Mouse (Mus musculus) ES-CJ7 (cell line): ENCODE results near the gene Ralgps1.
"Not testable (repeated sequence)": the region's sequence is repeated elsewhere in the genome, so short reads cannot be mapped to it uniquely, and the experiment has no call there.

Experiments used
- DNase-seq: peaks from one replicate; pipeline ENCODE4 v3.0.0; 2011; ENCODE audit warnings: low read depth, low spot score

Ralgps1 gene

DNA sequence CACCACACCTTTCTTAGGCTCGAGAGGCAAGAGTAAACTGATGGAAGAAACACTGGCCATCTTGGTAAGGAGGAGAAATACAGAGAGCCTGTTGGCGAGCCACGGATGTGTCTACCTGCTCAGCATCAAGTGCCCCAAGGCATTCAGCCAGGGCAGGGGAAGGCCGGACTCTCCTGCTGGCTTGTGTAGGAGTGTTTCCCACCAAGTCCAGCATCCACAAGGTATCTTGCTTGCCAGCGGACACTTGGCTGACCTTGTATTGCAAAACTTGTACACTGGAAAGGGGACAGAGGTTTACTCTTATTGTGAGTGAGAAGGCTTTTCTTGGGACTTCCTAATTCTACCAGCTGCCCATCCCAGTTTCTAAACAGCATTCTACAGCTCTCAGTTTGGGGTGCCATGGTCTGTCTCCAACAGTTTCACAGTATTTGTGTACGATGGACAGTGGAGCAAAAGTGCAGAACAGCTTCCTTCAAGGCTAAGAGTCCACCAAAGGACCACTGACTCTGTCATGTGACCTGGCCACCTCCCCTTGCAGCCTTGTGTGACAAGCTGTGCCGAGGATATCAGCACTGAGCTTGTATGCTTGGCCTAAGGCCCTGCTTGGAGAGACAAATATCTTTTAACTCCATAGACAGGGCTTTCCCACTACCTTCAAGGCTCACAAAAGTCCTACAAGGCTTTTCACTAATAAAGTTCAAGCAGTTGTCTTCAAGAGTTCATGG, 236.4 kb downstream of the Ralgps1 start:
- no peak for DNase-seq

DNA sequence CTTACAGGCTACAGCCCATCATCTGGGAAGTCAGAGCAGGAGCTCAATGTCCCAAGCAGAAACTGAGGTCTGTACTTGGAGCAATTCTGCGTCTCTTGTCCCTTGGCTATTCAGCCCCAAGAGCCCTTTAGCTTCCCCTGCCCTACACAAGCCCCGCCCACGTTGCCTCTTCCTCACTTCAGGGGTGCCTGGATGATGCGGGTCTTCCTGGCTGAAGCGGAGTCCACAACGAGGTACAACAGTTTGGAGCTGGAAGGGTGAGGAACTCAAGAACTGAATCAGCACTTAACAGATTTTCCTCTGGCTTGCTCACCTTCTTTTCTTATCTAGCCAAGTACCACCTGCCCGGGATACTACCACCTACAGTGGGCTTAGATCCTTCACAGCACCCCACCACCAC, 239.0 kb downstream of the Ralgps1 start:
- no peak for DNase-seq

DNA sequence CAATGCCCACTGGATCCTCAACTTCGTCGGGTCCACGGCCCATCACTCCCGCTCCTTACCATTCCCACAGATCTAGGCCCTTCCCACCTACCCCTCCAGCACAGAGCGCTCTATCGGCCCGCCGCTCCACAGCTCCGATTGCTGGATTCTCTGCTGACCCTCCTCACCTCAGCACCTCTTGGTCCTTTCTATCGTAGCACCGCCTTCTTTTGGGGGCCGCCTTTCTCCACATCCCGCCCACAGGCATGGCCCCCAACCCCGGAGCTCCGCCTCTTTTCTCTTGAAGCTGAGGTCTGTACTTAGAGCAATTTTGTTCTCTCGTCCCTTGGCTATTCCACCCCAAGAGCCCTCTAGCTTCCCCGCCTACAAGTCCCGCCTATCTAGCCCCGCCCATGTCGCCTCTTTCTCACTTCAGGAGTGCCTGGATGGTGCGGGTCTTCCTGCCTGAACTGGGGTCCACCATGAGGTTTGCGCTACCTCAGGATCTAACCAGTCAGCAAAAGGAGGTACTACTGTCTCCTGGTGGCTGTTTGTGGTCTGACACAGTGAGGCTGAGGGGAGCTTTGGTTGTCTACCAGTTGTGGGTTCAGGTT, 239.7 kb downstream of the Ralgps1 start, which contains the start of gene Garnl3:
Gene Garnl3, minus strand, starts transcription at position 155 of the 593 bp plus-strand sequence.
- peak; percentile 88 for DNase-seq

DNA sequence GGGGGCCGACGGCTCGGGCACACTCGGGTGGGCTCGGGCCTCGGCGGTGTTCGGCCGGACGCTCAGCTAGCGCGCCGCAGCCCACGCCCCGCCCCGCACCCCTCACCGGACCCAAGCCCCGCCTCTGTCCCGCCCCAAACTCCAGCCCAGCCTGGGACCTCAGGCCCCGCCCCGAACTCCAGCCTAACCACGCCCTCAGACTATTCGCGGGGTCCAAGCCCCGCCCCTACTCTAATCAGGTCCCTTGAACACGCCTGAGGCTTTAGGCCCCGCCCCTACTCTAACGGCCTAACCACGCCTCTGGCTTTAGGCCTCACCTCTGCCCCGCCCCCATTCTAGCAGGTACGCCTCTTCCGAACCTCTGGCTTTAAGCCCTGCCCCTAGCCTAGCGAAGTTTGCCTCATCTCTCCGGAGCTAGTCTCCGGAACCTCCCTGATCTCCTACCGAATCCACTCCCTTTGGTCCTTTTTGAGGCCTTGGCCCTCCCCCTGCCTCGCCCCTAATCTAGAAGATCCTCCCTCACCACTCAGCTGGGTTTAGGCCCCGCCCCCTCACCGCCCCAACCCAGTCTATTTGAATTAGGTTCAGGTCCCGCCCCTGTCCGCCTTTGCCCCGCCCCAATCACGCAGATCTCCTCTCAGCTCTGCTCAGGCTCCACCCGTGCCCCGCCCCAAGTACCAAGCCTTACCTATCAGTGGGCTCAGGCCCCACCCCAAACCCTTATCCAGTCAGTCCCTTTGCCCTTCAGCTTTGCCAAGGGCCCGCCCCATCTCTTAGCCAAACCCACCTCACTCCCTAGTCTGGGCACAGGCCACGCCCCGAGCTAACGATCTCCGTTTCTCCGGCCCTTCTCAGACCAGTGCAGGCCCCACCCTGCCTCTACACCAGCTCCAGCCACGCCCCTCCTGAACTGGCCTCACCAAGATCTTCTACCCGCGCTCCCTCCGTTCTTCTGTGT, 240.5 kb downstream of the Ralgps1 start:
- DNase-seq, result peak; percentile 99

DNA sequence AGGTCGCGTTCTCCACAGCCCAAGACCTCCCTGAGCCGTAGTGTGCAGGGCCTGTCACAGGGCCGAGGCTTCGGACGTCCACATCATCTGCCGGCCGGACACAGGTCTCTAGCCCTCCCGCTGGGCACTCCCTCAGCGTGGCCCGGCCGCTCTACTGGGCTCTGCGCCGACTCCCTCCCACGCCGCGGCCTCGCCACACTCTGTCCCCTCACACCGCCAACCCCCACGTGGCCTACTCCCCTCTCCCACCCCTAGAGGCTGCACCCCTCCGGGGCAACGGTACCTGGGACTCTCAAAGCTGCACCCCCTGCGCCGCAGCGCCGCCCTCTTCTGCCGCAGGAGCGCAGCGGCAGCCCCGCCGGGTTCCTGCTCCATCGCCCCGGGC, 241.2 kb downstream of the Ralgps1 start:
- DNase-seq, result no peak

DNA sequence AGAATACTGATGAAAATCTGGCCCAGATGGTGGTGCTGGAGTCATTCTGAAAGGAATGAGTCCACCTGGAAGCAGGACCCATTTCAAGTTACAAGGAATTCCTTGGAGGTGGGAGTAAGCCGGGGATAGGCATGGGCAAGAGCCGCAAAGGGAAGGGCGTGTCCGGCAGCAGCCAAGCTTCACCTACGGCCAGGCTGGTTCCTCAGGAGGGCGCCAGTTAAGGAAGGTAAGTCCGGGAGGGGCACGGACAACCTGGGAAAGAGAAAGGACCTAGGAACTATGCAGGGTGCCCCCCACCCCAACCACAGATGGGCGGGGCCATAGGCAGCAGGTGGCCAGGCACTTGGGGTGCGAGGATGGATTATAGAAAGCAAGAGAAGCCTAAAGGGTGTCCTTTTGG, 241.6 kb downstream of the Ralgps1 start:
- DNase-seq, result peak; percentile 36

DNA sequence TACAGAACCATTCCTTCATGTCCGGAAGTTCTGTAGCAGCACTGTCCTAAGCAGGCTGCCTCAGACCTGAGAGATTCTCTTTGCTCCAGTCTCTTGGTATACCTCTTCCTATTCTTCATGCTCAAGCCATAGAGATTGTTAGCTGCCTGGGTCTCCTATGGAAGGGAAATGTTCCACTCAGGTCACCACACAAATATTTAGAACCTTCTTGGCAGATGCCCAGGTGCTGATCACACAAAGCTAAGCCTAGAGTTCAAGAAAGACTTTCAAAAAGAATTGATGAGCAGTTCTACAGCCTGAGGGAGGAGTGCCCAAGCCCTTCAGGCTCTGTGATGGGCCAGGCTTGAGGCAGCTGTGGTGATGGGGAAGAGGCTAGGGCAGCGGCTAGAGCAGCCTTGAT, 242.3 kb downstream of the Ralgps1 start:
- no peak for DNase-seq

DNA sequence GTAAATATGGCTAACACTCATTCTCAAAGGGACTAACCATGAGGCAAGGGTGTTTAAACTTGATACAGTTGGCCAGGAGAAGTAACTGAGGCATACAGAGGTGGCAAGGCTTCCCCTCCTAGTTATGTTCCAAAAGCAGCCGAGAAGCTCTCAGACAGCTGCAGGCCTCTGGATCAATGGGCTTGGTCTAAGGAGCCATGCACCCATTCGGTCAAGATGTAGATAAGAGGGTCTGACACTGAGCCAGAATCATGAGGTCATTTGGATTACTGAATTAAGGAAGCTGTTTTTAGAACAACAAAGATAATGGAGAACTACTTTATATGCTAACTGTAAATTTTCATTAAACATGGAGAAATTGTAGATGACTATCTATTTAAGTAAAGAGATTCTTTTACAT, 244.0 kb downstream of the Ralgps1 start:
- no peak for DNase-seq

DNA sequence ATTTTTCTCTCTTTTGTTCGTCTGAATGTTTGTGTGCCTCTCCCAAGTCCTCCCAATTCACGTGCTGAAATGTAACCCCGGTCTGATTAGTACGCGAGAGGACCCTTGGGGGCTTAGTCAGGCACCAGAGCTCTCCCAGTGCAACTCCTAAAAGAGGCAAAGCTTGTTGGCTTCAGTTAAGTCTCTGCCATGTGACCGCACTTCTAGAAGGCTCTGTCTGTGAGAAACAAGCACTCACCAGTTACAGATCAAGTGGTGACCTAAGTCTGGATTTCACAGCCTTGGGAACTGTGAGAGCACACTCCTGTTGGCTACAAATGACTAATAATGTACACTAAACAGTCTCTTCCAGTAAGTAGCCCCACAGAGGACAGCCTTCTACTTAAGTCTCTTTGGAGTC, 248.4 kb downstream of the Ralgps1 start:
- DNase-seq, result no peak

DNA sequence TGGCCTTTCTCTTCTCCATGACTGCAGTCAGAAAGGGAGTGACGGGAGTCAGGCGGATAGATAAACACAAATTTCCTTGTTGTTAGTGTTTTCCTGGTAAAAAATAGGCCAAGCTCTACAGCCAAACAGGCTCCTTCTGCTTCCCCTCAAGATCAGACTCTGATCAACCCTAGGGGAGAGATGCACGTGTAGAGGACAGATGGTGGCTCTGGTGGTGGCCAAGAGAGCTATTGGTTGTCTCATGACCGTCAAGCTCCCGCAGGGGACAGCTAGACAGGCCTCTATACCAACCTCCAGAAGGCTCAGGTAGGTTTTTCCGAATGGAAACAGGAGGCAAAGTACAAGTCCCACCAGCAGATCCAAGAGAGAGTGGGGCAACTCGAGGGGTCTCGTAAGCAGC, 270.8 kb downstream of the Ralgps1 start:
- DNase-seq, result no peak

DNA sequence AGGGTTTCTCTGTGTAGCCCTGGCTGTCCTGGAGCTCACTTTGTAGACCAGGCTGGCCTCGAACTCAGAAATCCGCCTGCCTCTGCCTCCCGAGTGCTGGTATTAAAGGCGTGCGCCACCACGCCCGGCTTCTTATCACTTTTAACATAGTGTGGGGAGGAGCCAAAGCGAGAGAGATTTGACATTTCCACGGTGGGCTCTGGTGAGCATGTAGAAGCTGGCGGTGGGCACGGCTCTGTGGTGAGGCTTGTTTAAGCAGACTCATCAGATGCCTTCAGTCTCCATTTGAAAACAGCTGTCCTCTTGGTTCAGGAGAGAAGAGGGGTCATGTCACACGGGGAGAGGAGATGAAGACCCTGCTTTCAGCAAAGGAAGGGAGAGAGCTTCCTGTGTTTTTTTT, 274.0 kb downstream of the Ralgps1 start:
- DNase-seq, result not testable (repeated sequence)

DNA sequence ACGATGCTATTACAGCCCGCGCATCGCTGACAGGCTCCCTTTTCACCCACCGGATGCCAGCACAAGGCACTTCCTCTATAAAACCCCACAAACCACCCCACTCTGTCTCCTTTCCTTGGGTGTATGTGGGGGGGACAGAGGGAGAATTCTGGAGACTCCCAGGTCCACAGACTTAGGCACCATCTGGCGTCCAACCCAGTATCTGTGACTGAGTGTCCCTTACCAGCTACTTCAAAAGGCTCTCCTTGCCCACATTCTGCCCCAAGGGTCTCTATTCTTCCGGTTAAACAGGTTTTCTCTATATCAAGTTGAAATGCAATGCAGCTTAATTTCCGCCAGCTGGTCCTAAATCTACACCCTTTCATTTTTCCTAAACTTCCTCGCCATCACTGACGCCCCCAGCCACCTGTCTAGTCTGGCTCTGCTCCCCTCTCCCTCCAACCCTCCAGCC, 276.0 kb downstream of the Ralgps1 start:
- DNase-seq, result no peak

DNA sequence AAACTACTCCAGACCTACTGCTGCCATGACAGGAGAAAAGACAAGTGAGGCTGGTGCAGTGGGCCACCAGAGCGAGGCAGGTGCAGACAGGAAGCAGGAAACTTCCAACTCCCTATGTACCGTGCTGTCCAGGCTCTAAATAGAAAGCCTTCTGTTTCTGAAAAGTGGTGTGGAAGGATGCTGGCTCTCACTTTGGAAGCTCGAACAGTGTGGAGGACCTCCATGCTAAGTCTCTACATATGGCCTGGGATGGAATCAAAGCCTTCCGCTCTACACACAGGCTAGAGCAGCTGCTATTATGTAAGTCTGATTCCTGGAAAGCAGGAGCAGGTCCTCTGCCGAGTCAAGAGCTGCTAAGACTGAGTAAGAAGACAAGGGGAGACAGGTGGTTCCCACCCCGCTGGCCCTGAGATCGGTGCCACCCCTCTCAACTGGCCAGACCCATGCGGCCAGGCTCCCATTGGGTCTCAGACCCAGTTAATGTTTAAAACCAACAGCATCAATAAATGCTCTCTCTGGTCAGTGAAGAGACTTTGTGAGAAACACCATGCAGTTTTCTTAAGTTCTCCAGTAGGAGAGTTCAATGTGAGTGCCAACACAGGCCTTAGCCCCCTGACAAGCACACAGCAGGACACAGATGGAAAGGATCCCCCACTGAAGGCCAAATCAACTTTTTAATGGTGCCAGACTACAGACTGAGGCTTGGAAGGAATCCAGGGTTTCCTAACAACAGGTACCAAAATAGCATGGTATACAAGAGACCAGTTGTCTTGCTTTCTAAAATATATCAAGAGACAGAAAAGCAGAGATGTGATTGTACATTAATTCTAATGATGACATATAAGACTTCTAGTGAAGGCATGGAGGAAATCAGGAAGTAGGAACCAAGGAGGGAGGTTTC, 280.4 kb downstream of the Ralgps1 start:
- no peak for DNase-seq

DNA sequence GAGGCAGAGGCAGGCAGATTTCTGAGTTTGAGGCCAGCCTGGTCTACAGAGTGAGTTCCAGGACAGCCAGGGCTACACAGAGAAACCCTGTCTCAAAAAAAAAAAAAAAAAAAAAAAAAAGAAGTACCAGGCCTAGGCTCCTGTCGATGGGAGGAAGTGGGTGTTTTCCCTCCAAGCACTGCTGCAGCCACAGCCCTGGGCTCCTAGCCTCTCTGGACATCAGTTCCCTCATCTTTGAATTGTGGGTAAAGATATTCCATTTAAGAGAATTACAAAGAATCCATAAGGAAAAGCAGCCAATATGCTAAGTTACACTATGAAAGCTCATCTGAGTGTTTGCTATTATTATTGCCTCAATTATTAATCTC, 281.3 kb downstream of the Ralgps1 start:
- DNase-seq, result not testable (repeated sequence)

DNA sequence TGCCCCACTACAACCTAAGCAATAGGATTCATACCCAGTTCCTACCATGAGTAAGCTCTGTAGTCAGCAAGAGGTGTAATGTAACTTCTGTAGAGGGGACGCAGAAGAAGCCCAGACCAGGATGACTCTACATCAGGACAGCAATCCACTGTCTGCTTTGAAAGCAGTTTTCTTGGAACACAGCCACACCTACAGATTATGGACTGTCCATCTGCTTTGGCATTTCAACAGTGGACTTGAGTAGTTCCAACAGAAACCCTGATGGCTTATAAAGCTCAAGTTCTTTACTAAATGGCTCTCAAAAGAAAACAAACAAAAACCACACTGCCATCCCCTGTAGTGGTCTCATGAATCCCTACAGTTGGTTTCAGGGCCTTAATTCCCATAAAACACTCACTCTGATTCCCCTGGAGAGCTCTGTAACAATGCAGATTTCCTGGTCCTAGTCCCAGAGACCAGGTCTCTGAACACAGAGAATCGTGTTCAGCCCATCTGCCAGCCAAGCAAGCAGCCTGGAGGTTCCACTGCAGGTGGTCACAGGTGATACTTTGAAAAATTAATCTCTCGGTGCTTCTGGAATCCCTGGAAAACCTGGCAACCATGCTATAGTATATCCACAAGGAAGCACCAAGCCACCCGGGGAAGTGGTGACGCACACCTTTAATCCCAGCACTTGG, 281.8 kb downstream of the Ralgps1 start:
- DNase-seq, result no peak

DNA sequence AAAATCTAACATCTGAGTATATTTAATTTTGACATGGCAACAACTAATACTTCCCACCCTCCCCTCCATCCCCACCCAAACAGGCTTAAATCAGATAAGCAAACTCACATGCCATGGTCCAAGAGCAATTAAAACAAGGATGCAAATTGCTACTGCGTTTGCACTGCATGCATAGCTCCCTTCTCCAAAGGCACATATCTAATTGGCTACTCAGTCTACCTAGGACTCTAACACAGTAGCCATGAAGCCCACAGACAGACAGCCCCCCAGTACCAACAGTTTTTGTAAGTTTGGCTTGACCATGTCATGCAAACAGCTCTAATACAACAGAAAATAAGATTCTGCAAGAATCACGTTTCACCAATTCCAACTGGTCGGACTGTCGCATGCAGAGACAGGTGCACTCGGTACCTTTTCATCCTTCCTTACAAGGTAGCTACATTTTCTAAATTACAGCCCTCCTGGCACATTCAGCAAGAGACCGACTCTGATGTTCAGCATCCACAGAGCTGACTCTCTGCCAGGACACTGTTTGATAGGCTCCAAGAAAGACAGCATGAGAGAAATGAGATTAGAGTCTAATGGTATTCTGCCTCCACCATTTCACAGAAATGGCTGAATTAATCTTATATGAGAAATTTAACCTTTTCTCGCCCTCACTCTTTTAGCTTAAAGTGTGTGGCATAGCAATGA, 284.5 kb downstream of the Ralgps1 start:
- no peak for DNase-seq

DNA sequence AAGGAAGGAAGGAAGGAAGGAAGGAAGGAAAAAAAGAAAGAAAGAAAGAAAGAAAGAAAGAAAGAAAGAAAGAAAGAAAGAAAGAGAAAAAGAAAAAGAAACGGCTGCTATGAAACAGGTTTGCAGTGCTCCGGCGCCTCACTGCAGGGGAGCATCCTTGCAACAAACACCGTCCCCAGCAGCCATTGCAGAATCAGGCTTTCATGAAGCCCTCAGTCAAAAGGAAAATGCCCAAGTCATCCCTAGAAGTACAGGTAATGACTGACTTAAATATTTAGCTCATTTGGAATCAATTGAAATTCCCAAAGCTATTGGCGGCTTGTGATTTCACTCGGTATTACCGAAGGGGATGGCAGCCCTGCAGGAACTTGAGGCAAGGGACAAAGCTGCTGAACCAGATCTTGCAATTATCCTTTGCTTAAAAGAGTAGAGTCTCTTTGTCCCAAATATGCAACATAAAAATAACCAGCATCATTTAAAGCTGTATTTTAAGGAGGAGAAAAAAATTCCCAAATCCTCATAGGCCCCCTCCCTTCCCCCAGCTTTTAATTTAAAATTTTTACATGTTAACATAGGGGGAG, 285.2 kb downstream of the Ralgps1 start:
- no peak for DNase-seq

DNA sequence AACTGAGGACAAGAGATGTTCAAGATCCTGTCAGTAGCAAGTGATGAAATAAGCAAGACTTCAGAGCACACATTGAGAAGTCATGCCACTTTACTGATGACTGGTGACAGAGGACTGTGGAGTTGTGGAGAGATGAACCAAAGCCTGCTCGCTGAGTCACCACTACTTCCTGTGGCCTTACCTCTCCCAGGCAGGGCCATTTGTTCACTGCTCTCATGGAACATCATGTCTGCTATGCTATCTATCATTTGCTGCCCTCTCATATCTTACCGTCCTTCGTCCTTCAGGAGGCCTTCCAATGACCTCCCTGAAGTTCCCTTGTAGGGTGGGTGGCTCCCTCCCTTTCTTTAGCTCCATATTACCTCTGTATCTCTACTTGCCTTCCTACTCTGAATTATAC, 287.1 kb downstream of the Ralgps1 start:
- no peak for DNase-seq
